Mouse (Mus musculus) adrenal gland, adult 8-10 months (tissue): ENCODE data around the gene Cd200r1. TPM values are rescaled to one million over a fixed set of nuclear protein-coding genes. Genes with fewer than 3 reads are reported as not detected.

ENCODE experiments used
- DNase-seq: peaks from one replicate; pipeline ENCODE4 v3.0.0; 2022
- total RNA-seq, 4 experiments: library from RNA; stranded (reverse); gene quantifications; 2 replicates each; pipeline ENCODE4 v1.2.4; 2022

Gene Cd200r1
- 1 to 10 TPM in 1 of 4 experiments, under 1 TPM in 3; 0.29 to 1.0 (median 0.51) TPM for total RNA-seq

- no peak for DNase-seq
Observed at GRCm38 (mm10) chr16:44765555-44766319, at the start of gene Cd200r1. Gene Cd200r1 (plus strand): TSS chr16:44765736.

GRCm38 (mm10) chr16:44716305-44717140 is 49.0 kb upstream of the Cd200r1 start:
- no peak for DNase-seq

- no peak for DNase-seq
Observed at GRCm38 (mm10) chr16:44717141-44717634, 48.3 kb upstream of the Cd200r1 start.

- no peak for DNase-seq
Observed at GRCm38 (mm10) chr16:44717838-44718237, 47.7 kb upstream of the Cd200r1 start.

GRCm38 (mm10) chr16:44719349-44719748 is 46.2 kb upstream of the Cd200r1 start:
- no peak for DNase-seq

- DNase-seq: no peak
Observed at GRCm38 (mm10) chr16:44720518-44720917, 45.0 kb upstream of the Cd200r1 start.

- no peak for DNase-seq
Observed at GRCm38 (mm10) chr16:44722666-44723065, 42.9 kb upstream of the Cd200r1 start.

GRCm38 (mm10) chr16:44724083-44724787 is 41.3 kb upstream of the Cd200r1 start, which contains the start of gene Nepro:
Gene Nepro (plus strand): TSS chr16:44724301.
- peak; percentile 92 for DNase-seq

- no peak for DNase-seq
Observed at GRCm38 (mm10) chr16:44724847-44725246, 40.7 kb upstream of the Cd200r1 start.

- peak; percentile 72 for DNase-seq
Observed at GRCm38 (mm10) chr16:44725286-44726223, 40.0 kb upstream of the Cd200r1 start.

- no peak for DNase-seq
Observed at GRCm38 (mm10) chr16:44727525-44727924, 38.0 kb upstream of the Cd200r1 start.

- no peak for DNase-seq
Observed at GRCm38 (mm10) chr16:44734059-44734458, 31.5 kb upstream of the Cd200r1 start.

- no peak for DNase-seq
Observed at GRCm38 (mm10) chr16:44735676-44736075, 29.9 kb upstream of the Cd200r1 start.

GRCm38 (mm10) chr16:44736118-44736517 is 29.4 kb upstream of the Cd200r1 start:
- no peak for DNase-seq

GRCm38 (mm10) chr16:44742753-44743152 is 22.8 kb upstream of the Cd200r1 start:
- DNase-seq: no peak

- no peak for DNase-seq
Observed at GRCm38 (mm10) chr16:44745471-44745865, 20.1 kb upstream of the Cd200r1 start.

GRCm38 (mm10) chr16:44745866-44746562 is 19.5 kb upstream of the Cd200r1 start, which contains the start of gene Gtpbp8:
Gene Gtpbp8 (minus strand): TSS chr16:44746363.
- DNase-seq: peak; percentile 84

- no peak for DNase-seq
Observed at GRCm38 (mm10) chr16:44748007-44748406, 17.5 kb upstream of the Cd200r1 start.

GRCm38 (mm10) chr16:44757700-44758099 is 7.8 kb upstream of the Cd200r1 start:
- no peak for DNase-seq

- DNase-seq: no peak
Observed at GRCm38 (mm10) chr16:44761811-44762210, 3.7 kb upstream of the Cd200r1 start.
